Mouse (Mus musculus) heart, adult 9 months (tissue): ENCODE results near the gene Rad51d.
"Not testable (repeated sequence)": the region's sequence is repeated elsewhere in the genome, so short reads cannot be mapped to it uniquely, and the experiment has no call there.

Source experiments
- DNase-seq, 2 experiments: peaks; one replicate each; pipeline ENCODE4 v3.0.0; 2022; ENCODE audit warnings: low spot score in 2 of 2

The Rad51d gene

DNA sequence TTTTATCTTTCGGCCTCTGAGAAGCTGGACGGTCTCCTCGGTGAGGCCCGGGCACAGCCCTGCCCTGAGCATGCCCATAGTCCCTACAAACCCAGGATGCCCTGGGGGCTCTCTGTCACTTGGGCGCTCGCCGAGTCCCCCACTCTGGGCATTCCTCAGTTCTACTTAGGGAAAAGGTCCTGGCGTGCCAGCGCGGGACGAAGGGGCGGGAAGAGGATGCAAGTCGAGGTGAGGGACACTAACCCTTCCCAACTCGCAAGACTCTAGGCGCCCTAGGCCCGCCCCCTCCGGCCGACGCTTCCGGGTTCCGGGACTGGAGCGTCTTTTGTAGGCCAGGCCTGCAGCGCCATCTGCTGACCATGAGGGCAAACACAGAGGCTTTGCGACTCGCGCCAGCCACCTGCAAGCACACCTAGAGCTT is at the start of gene Rad51d:
Gene Rad51d (minus strand): TSS at position 273 of the 421 bp plus-strand sequence.
- peak; percentile 89 to 93 for DNase-seq

DNA sequence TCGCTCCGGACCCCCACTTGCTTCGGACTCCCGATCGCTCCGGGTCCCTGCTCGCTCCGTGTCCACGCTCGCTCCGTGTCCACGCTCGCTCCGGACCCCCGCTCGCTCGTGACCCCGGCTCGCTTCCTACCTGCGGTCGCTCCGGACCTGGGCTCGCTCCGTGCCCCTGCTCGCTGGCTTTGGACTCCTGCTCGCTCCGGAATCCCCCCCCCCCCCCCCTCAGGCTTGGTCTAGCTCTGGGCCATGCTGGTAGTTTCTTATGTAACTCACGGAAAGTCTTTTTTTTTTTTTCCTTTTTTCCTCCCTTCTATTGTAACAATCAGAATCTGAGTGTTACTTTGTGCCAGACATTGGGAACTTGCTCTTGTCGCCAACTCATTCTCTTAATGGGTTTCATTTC is 42.8 kb upstream of the Rad51d start:
- DNase-seq: no peak

DNA sequence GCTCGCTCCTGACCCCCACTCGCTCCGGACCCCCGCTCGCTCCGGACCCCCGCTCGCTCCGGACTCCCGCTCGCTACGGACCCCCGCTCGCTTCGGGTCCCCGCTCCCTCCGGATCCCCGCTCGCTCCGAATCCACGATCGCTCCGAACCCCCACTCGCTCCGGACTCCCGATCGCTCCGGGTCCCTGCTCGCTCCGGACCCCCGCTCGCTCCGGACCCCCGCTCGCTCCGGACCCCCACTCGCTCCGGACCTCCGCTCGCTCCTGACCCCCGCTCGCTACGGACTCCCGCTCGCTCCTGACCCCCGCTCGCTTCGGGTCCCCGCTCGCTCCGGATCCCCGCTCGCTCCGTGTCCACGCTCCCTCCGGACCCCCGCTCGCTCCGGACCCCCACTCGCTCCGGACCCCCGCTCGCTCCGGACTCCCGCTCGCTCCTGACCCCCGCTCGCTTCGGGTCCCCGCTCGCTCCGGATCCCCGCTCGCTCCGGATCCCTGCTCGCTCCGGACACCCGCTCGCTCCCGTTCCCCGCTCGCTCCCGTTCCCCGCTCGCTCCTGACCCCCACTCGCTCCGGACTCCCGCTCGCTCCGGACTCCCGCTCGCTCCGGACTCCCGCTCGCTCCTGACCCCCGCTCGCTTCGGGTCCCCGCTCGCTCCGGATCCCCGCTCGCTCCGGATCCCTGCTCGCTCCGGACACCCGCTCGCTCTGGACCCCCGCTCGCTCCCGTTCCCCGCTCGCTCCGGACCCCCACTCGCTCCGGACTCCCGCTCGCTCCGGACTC is 41.4 kb upstream of the Rad51d start:
- not testable (repeated sequence) for DNase-seq

DNA sequence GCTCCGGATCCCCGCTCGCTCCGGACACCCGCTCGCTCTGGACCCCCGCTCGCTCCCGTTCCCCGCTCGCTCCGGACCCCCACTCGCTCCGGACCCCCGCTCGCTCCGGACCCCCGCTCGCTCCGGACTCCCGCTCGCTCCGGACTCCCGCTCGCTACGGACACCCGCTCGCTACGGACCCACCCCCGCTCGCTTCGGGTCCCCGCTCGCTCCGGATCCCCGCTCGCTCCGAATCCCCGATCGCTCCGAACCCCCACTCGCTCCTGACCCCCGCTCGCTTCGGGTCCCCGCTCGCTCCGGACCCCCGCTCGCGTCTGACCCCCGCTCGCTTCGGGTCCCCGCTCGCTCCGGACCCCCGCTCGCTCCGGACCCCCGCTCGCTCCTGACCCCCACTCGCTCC is 40.7 kb upstream of the Rad51d start:
- DNase-seq: not testable (repeated sequence)

DNA sequence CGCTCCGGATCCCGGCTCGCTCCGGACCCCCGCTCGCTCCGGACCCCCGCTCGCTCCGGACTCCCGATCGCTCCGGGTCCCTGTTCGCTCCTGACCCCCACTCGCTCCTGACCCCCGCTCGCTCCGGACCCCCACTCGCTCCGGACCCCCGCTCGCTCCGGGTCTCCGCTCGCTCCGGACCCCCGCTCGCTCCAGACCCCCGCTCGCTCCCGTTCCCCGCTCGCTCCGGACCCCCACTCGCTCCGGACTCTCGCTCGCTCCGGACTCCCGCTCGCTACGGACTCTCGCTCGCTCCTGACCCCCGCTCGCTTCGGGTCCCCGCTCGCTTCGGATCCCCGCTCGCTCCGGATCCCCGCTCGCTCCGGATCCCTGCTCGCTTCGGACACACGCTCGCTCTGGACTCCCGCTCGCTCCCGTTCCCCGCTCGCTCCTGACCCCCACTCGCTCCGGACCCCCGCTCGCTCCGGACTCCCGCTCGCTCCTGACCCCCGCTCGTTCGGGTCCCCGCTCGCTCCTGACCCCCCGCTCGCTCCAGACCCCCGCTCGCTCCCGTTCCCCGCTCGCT is 40.1 kb upstream of the Rad51d start:
- not testable (repeated sequence) for DNase-seq

DNA sequence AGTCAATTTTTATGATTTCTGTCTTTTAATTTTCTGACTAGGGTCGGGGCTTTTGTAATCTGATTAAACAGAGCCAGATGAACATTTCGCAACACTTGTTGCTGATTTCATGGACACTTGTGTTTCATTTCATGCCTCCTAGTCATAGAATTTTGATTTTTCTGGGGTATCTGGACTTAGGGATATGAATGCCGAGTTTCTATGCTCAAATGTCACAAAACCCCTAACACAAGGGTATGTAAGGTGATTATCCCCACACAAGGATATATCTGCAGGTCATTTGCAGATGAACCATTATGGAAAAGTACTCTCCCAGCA is 39.2 kb upstream of the Rad51d start:
- DNase-seq: no peak

DNA sequence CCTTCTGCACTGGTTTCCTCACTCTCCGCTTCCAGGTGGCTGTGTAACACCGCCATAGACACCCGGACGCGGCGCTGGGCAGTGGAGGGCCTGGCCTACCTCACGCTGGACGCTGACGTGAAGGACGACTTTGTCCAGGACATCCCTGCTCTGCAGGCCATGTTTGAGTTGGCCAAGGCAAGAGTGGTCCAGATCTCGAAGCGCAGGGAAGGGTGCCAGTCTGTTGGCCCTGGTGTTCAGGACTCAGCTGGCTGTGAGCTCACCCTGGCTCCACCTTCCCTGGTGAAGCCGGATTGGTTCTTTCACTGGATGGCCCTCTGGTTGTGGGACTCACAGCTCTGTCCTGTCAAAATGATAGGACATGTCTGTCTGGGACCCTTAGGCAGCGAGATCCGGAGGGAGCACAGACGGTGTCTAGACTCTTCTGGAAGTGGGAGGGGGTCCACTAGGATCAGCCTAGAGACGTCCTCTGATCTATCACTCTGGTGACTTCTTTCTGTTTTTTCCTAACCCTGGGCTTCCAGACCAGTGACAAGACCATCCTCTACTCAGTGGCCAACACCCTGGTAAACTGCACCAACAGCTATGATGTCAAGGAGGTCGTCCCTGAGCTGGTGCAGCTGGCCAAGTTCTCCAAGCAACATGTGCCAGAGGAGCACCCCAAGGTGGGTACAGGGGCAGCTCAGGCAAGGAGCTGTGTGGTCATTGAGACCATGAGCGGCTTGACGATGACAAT is 38.7 kb upstream of the Rad51d start:
- no peak for DNase-seq

DNA sequence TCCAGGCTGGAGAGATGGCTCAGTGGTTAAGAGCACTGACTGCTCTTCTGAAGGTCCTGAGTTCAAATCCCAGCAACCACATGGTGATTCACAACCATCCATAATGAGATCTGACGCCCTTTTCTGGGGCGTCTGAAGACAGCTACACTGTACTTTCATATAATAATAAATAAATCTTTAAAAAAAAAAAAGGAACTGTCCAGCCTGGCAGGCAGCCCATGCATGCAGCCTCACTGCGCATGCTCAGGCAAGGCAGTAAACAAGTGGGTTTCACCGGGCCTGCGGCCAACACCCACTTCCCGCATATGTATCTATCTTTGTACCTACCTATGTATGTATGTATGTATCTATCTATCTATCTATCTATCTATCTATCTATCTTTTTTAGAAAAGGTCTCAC is 33.5 kb upstream of the Rad51d start:
- not testable (repeated sequence) for DNase-seq

DNA sequence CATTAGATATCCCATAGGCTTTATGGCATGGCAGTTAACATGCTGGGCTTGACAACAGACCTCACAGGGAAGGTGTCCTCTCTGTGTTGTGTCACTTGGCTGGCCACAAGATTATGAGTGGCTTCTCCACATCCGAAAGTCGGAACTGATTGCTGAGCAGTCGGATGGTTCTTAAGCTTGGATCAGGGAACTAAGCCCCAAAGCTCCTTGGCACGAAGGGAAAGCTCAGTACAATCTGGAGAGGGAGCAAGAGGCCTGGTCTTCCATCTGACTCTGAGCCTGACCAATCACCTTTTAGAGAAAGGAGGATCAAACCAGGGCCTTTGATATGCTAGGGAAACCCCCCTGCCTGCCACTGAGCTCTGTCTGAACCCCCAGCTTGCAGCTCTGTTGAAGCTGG is 31.3 kb upstream of the Rad51d start:
- no peak for DNase-seq

DNA sequence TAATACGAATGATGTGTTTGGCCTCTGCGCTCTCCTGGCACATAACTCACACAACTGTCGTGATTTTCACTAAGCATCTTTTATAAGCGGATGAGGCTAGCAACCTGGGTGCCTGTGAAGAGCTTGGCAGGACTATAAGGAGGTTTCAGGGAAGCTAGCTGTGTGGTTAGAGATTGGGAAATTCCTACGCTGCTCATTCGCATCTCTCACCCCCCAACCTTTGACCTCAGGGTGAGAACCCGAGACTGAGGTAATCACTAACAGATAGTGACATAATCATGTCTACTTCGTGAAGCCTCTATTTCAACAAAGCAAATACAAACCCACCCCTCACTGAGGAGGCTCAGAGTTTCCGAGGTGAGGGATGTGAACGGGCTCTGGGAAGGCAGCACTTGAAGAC is 30.4 kb upstream of the Rad51d start:
- no peak for DNase-seq

DNA sequence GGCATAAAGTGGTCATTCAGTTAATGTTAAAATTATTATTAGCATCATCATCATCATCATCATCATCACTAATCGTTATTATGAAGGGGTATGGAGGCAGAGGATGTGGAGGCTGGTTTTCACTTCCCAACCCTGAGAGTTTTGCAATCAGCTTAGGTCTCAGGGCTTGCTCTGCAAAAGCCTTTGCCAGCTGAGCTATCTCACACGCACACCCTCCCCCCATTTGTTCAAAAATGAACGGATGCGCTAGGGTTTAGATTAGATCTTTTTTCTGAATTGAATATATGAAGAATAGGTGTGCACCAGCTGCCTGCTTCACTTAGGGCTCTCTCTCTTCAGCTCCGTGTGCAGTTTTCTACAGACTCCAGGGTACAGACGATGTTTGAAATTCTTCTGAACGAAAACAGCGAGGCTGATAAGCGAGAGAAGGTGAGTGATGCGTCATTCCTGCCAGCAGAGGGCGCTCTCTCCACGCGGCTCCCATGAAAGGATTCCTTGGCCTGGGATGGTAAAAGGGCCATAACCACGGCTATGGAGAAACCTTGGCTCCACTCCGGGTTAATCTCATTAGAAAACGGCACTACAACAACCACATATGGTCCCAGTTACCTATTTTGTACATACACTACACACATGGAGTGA is 24.4 kb upstream of the Rad51d start:
- DNase-seq: peak; percentile 47 to 71

DNA sequence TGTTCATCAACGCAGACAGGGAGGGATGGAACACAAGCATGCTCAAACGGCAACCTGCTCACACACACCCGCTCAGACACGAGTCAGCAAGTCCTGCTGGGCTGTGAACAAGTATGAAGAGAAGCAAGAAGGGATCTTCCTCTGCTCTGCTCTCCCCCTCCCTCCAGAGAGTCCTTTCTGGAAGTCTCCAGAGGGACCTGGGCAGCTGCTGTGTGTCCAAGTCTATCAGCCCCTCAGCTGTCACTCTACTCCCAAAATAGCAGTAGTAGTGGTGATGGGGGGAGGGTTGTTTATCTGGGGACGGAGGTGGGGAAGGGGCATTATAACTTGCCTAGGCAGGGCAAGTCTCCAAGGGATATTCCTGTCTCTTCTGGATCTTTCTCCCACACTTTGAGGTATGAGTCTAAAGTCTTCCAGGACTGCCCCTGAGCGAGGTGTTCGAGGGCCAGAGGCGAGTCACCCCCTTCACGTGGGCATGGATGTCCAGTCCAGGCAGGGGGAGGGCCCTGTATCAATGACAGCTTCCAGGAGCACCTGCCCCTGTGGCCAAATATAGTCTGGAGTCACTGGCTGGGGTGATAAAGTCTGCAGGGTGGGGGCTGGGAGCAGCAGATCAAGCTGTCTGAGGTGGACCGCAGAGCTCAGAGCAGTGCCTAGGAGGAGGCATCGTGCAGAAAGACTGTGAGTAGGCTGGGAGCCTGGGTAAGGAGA is 20.4 kb upstream of the Rad51d start:
- peak; percentile 81 to 82 for DNase-seq

DNA sequence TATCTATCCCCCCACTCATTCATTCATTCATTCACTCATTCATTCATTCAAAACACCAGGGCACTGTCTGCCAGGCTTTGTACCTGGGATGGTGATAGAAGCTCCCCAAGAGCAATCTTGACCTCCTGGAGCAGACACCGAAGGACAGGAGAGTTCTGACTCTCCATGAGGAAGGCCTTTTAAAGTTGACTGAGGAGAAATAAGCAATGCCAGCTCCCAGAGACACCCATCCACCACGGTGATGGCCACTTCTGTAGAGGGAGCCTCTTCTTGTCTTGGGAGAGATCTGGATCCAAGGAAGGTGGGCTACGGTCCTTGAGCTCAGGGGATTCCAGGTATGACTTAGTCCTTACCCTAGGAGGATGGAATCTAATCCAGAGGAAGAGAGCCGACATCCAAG is 19.8 kb upstream of the Rad51d start, which contains the start of gene Unc45b:
Gene Unc45b (plus strand): TSS at position 301 of the 400 bp plus-strand sequence.
- DNase-seq: no peak

DNA sequence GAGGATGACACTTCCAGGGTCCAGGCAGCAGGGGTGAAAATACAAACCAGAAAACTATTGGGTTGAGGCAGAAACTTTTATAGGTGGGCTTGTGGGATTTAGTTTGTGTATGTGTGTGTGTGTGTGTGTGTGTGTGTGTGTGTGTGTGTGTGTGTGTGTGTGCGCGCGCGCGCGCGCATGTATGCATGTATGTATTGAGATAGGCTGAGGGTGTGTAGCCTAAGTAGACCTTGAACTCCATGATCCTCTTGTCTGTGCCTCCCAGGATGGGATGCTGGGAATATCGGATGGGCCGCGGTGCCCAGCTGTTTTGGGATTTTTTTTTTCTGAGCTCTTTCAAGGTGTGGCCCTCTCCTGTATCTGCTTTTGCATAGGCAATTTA is 18.2 kb upstream of the Rad51d start:
- DNase-seq: no peak

DNA sequence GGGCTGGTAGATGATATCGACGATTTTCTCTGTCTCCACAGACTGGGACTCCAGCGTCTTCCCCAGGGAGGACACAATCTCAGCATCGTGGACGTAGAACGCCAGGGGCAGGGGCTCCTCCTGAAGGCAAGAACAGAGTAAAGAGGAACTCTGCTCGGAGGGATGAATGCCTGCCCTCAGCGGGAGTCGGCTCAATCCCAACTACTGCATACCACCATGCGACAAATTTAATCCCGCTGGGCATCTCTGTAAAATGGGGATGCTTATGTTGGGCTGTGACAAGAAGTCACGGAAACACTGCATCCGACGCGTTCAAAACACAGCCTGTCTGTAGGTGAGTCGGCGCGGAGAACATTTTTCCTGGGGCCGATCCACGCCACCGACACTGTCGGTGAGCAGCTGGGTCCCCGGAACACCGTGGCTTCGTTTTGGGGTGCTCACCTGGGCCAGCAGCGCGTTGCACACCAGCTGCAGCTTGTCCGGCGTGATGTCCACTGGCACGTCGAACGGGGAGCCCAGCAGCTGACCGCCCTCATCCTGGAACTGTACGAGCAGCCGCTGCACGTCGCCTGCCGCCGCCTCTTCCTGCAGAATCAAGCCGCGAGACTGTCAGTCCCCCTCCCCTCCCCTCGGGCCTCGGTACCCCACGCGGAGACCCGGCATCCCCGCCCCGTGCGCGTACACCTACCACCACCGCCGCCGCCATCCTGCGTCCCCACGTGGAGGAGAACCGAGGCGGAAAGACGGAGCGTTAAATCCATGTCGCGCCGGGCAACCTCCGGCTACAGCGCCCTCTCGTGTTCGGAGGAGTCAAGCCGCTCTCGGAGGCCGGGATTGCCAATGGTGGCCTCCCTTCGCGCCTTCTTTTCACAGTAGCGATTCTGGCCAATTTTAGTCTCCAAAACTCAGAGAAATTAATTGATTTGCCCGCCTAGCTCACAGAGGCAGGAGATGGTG is 17.5 kb upstream of the Rad51d start, which contains the start of gene Nle1:
Gene Nle1 (minus strand): TSS at position 761 of the 957 bp plus-strand sequence.
- DNase-seq: peak; percentile 88 to 89

DNA sequence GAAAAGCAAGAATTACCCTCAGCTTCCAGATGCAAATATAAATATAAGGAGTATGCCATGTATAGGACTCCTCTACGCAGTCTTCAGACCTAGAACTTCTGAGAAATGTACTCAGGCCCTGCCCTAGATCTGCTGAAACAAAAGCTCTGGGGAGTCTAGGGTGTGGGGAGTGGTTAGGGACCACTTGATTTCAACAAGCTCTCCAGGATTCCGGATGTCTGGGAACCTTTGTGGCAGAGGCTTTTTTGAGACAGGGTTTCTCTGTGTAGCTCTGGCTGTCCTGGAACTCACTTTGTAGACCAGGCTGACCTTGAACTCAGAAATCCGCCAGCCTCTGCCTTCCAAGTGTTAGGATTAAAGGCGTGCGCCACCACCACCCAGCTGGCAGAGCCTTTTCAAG is 15.4 kb upstream of the Rad51d start:
- no peak for DNase-seq

DNA sequence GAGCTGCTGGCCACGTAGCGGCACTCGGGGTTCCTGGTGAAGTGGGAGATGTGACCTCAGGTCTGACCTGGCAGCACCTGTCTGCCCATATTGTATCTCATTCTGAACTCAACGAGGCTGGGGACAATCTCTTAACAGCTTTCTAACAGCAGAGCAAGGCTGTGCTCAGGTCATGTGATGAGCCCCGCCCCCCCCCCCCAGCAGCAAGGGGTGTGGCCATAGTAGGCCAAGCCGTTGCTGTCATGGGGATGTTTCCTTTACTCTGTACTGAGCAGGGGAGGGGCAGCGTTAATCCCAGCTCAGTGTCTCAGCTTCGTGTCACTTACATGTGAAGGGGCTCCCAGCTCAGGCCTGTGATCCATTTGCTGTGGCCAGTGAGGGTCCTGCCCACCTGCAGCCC is 14.5 kb upstream of the Rad51d start:
- no peak for DNase-seq

DNA sequence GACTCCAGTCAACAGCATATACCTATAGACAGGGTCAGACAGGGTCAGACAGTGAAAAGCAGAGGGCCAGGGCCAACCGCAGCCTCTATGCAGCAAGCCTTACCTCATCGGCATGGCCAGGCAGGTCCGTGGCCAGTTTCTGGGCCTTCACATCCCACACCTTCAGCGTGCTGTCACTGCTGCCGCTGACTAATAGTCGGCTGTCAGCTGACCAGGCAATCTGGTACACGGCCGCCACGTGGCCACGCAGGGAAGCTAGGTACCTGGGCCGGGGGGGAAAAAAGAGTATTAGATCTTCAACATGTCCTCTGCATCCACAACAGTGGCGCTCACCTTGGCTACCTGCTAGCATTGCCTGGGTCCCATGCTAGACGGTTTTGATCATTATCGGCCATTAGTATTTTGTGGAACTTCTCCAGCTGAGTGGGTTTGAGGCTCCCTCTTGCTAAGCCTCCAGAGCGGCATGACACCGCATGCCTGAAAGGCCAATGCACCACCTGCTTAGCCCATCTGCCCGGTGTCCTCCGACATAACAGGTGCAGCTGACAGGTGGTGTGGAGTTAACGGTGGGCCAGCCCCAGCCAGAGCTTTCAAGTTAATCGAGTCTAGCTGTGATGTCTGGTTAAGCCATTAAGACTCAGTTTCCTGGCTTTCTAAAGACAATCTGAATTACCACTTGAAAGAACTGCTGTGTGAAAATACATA is 11.3 kb upstream of the Rad51d start:
- no peak for DNase-seq

DNA sequence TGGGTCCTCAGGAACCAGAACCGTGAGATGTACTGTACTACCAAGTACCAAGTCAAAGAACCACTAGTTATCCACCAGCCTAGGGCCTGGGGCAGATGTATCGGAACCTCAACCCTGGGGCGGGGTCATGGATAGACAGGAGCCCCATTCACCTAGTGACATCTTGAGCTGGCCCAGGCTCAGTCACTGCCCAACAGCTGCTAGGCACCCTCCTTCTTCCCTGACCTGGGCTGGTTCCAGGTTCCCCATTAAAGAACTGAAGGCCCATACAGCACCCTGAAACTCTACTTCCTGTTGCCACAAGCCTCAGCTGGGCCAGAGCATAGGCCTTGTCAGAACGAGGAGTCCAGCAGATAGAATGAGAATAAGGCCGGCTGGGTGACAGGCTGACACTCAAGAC is 9.3 kb upstream of the Rad51d start:
- DNase-seq: no peak

DNA sequence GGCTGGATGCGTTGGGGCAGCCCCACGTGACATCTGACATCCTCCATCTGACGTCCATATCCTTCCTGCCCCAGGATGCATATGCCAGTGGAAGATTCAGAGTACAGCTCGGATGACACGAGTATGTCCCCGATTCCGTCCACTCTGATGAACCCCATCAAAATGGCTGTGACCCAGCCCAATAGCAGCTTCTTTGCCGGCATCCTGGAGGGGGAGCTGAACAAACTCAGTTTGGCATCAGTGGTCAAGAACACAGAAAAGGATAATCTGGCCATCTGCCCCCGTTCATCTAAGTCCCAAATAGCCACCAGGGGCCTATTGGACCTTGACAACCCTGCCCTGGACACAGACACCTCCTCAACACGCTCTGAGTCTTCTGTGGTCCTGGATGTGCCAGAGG is 7.1 kb upstream of the Rad51d start:
- no peak for DNase-seq
